Mouse (Mus musculus) liver, postnatal 0 days (tissue): ENCODE measurements around the gene Cutal. TPM values are rescaled to one million over a fixed set of nuclear protein-coding genes. Genes with fewer than 3 reads are reported as not detected.

ENCODE experiments used
- ATAC-seq: fragments of 200-750 bp; cut with Nextera tagmentation; 2 replicates; pipeline ENCODE4 v1.8.0; 2017; ENCODE audit warnings: mild to moderate bottlenecking, moderate library complexity
- DNase-seq: peaks from one replicate; pipeline ENCODE4 v3.0.0-alpha.2; 2016
- H3K27ac ChIP-seq: fragments of 300-500 bp; sonication (generic); 2 replicates; pipeline ENCODE4 v1.5.1; 2014; ENCODE audit warnings: antibody characterized with exemption, moderate library complexity, mild to moderate bottlenecking, low read depth
- H3K27me3 ChIP-seq: fragments of 300-500 bp; sonication (generic); 2 replicates; pipeline ENCODE4 v1.6.1; 2014; ENCODE audit warnings: low read length, control low read depth, mixed read lengths; ENCODE audit not compliant: insufficient read depth
- H3K36me3 ChIP-seq: fragments of 300-500 bp; sonication (generic); replicated peaks from 2 replicates; pipeline ENCODE4 v1.6.1; 2014; ENCODE audit warnings: mild to moderate bottlenecking, control low read depth, low read length, moderate library complexity, mixed read lengths; ENCODE audit not compliant: insufficient read depth
- H3K4me1 ChIP-seq: fragments of 300-500 bp; sonication (generic); 2 replicates; pipeline ENCODE4 v1.6.1; 2014; ENCODE audit warnings: antibody characterized with exemption, mild to moderate bottlenecking, control low read depth; ENCODE audit not compliant: insufficient read depth
- H3K4me2 ChIP-seq: fragments of 300-500 bp; sonication (generic); 2 replicates; pipeline ENCODE4 v1.6.1; 2014; ENCODE audit warnings: low read depth, mild to moderate bottlenecking, low read length, moderate library complexity, mixed read lengths
- H3K4me3 ChIP-seq: fragments of 300-500 bp; sonication (generic); 2 replicates; pipeline ENCODE4 v1.5.1; 2014; ENCODE audit warnings: low read depth, low read length
- H3K9ac ChIP-seq: fragments of 300-500 bp; sonication (generic); replicated peaks from 2 replicates; pipeline ENCODE4 v1.6.1; 2014; ENCODE audit warnings: mild to moderate bottlenecking, moderate library complexity
- H3K9me3 ChIP-seq: fragments of 300-500 bp; sonication (generic); 2 replicates; pipeline ENCODE4 v1.6.1; 2016; ENCODE audit warnings: mild to moderate bottlenecking, control low read depth, low read length, mixed read lengths
- CTCF ChIP-seq: sonication (generic); IDR thresholded peaks from 2 replicates; pipeline ENCODE4 v1.5.1; 2016; ENCODE audit warnings: antibody characterized with exemption, low read depth
- EP300 ChIP-seq: IDR thresholded peaks from 2 replicates; pipeline ENCODE4 v1.6.1; 2016; ENCODE audit warnings: antibody characterized with exemption, low read depth, mild to moderate bottlenecking
- WGBS: fragments of 180-500 bp; shearing (Covaris S2); extraction: QIAGEN DNeasy Blood & Tissue Kit; methylation state at CpG from one replicate; pipeline ENCODE4 v1.1.7; 2014; ENCODE audit not compliant: insufficient replicate concordance; 5-methylcytosine and 5-hydroxymethylcytosine counted together
- polyA plus RNA-seq: library from polyadenylated mRNA; unstranded; fragments of >200 nt; fragmentation: Nextera tagmentation; extraction: Ambion mirVana; gene quantifications from 2 replicates; pipeline ENCODE4 v1.2.1, GENCODE M21; 2015

Gene Cutal
- polyA plus RNA-seq, 1 experiment from 2014 or later: 8.5 TPM

DNA sequence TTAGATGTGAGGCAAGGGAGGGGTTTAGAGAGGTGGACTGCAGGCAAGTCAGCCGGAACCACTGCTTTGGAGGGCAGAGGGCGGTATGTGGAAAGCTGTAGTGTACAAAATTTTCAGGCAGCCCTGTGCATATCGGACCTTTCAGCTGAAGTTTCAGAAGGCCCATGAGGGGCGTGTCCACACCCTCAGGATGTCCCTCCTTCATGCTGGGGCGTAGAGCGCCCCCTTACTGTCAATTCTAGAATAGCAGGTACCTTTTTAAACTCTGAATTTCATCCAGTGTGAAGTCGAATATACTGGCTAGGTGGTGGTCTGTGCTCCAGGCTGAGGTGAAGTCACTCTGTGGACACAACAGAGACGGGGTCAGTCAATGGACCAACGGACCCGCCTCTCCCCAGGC, 23.6 kb downstream of the Cutal start:
- Histone ChIP-seq H3K4me3 (no peak overlapping the region), H3K36me3 (peaks cover 11% of the 10 kb centered on the region), H3K9ac (0 out of 2 replicates have a peak overlapping the region, but pooled peaks have one; percentile 30), H3K9me3 (no peaks in the 10 kb centered on the region), H3K4me1 (no peaks in the 10 kb centered on the region), H3K27ac (no peak overlapping the region), H3K27me3 (no peaks in the 10 kb centered on the region), H3K4me2 (no peak overlapping the region)
- TF ChIP-seq EP300: no peak
- peak; percentile 85 for TF ChIP-seq CTCF
- ATAC-seq (peak; percentile 78), DNase-seq (peak; percentile 59)
- 26% methylated on average over 10 of the region's 10 CpGs for WGBS

DNA sequence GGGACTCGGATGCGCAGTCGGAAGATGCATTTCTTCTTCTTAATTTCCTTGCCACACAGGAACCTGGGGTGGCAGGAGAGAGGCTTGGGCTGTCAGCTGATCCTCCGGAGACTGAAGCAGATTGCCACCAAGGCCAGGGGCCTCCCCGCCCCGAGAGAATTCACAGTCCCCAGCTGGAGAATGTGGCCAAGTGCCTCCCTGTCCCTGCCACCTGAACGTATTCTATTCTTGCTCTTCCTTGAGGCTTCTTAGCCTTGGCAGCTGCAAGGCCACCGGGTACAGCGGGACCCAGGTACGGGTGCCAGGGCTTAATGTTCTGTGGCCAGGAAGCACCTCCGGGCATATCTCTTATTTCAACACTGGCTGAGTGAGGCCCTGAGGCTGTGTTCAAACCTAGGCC, 25.5 kb downstream of the Cutal start:
- H3K27me3 ChIP-seq: no peaks in the 10 kb centered on the region
- no peak for DNase-seq
- no peak for ATAC-seq
- TF ChIP-seq CTCF (no peak), EP300 (no peak)
- no peak overlapping the region for H3K27ac ChIP-seq
- H3K4me3 ChIP-seq: no peak overlapping the region
- H3K4me1 ChIP-seq: peaks cover 13% of the 10 kb centered on the region
- H3K9ac ChIP-seq: no peak overlapping the region
- no peak overlapping the region for H3K4me2 ChIP-seq
- H3K9me3 ChIP-seq: no peaks in the 10 kb centered on the region
- H3K36me3 ChIP-seq: peaks cover 14% of the 10 kb centered on the region
- 89% methylated on average over 11 of the region's 11 CpGs for WGBS

DNA sequence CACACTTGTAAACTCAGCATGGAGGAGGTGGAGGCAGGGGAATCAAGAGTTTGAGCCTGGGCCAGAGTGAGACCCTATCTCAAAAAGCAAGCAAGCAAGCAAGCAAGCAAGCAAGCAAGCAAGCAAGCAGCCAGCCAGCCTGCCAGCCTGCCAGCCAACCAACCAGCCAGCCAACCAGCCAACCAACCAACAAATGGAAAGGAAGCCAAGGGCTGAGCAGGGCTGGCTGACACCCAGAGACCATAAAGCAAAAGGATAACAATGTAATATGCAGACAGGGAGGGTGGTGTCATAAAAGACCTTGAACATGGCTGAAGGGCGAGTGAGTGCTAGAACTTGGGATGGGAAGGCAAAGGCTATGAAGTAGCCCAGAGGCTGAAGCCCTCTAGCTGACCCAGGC, 26.2 kb downstream of the Cutal start:
- Histone ChIP-seq H3K36me3 (peaks cover 14% of the 10 kb centered on the region), H3K27ac (no peak overlapping the region), H3K27me3 (no peaks in the 10 kb centered on the region), H3K9ac (no peak overlapping the region), H3K4me2 (no peak overlapping the region), H3K4me1 (peaks cover 14% of the 10 kb centered on the region), H3K4me3 (no peak overlapping the region), H3K9me3 (no peaks in the 10 kb centered on the region)
- 83% methylated on average over 1 of the region's 1 CpGs for WGBS
- ATAC-seq (no peak), DNase-seq (no peak)
- no peak for TF ChIP-seq CTCF
- no peak for TF ChIP-seq EP300

DNA sequence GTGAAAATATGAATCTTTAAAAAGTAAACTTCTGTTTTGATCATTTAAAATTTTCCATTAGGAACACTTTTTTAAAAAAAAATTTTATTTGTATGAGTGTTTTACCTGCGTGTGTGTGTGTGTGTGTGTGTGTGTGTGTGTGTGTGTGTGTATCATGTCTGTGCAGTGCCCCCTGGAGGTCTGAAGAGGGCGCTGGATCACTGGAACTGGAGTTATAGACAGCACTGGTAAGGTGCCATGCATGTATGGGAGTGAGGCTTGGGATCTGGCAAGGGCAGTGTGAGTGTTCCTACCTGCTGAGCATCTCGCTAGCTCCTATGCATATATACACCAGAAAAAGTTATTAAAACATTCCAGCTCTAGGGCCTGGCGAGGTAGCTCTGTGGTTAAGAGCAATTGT, 27.5 kb downstream of the Cutal start:
- H3K4me3 ChIP-seq: no peak overlapping the region
- TF ChIP-seq CTCF (0 out of 2 replicates have a peak, but pooled peaks have one; percentile 18), EP300 (no peak)
- peaks cover 24% of the 10 kb centered on the region for H3K4me1 ChIP-seq
- H3K36me3 ChIP-seq: peaks cover 14% of the 10 kb centered on the region
- no peak for DNase-seq
- H3K4me2 ChIP-seq: no peak overlapping the region
- H3K9me3 ChIP-seq: no peaks in the 10 kb centered on the region
- H3K9ac ChIP-seq: no peak overlapping the region
- ATAC-seq: no peak
- H3K27me3 ChIP-seq: no peaks in the 10 kb centered on the region
- no peak overlapping the region for H3K27ac ChIP-seq
- 78% methylated on average over 4 of the region's 4 CpGs for WGBS

DNA sequence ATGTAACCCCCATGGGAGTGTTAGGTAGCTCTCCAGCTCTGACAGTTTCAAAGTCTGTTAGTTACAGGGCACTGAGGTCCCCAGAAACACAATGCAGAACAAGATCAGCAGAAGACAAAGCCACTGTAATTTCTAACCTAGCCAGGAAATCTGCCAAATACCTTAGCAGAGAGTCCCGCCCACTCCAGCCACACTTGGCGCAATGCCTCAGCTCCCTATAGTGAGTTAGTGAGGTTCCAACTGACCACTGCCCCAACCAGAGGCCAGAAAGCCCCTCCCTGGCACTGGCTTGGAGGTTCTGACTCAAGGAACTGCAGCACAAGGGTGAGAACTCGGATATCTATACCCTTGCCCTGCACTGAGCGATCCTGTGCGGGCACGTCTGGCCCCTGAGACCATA, 28.5 kb downstream of the Cutal start:
- ATAC-seq (no peak), DNase-seq (no peak)
- Histone ChIP-seq H3K4me3 (no peak overlapping the region), H3K4me2 (no peak overlapping the region), H3K27ac (no peak overlapping the region), H3K4me1 (peaks cover 27% of the 10 kb centered on the region), H3K36me3 (peaks cover 14% of the 10 kb centered on the region), H3K27me3 (no peaks in the 10 kb centered on the region), H3K9ac (no peak overlapping the region), H3K9me3 (no peaks in the 10 kb centered on the region)
- no peak for TF ChIP-seq CTCF
- TF ChIP-seq EP300: no peak
- 90% methylated on average over 6 of the region's 6 CpGs for WGBS

DNA sequence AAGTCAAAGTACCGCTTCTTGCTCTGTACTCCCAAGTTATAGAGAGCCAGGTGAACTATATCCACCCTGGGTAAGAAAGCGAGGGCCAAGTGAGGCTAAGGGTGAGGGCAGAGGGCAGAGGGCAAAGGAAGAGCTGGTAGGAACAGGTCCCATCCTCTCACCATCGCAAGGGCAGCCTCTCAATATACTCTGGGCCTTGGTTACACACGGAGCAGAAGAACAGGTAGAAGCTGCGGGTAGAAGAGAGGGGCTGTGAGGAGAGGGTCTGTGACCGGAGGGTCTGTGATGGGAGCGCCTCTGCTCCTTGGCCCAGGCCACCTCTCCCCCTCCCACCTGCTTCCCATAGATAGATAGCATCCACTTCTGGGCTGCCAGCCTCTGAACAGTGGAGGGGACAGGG, 29.0 kb downstream of the Cutal start:
- Histone ChIP-seq H3K9ac (no peak overlapping the region), H3K4me1 (peaks cover 27% of the 10 kb centered on the region), H3K27ac (no peak overlapping the region), H3K4me2 (no peak overlapping the region), H3K27me3 (no peaks in the 10 kb centered on the region), H3K9me3 (no peaks in the 10 kb centered on the region), H3K4me3 (no peak overlapping the region), H3K36me3 (peaks cover 14% of the 10 kb centered on the region)
- no peak for ATAC-seq
- no peak for DNase-seq
- TF ChIP-seq CTCF (no peak), EP300 (no peak)
- 87% methylated on average over 7 of the region's 7 CpGs for WGBS
